Mouse (Mus musculus) heart, embryonic 14.5 days (tissue): ENCODE data around the gene Runx1. TPM values are rescaled to one million over a fixed set of nuclear protein-coding genes. Genes with fewer than 3 reads are reported as not detected.

Experiments
- ATAC-seq: fragments of 200-750 bp; cut with Nextera tagmentation; 2 replicates; pipeline ENCODE4 v1.8.0; 2017; ENCODE audit warnings: low read depth, moderate TSS enrichment; ENCODE audit not compliant: insufficient number of reproducible peaks, insufficient read depth, low FRiP score
- H3K27ac ChIP-seq, 2 experiments: fragments of 200-500 bp in 1 of 2; fragments of 300-500 bp in 1 of 2; sonication (generic) in 1 of 2; replicated peaks in 1 of 2; 2 replicates each; pipeline ENCODE4 v1.5.1; 2012 to 2014; ENCODE audit warnings: low read depth in 2 of 2, low read length in 2 of 2, control low read depth in 1 of 2, mild to moderate bottlenecking in 1 of 2, mixed read lengths in 1 of 2; ENCODE audit not compliant: control insufficient read depth in 1 of 2, insufficient read depth in 1 of 2
- H3K27me3 ChIP-seq: fragments of 300-500 bp; sonication (generic); 2 replicates; pipeline ENCODE4 v1.6.1; 2014; ENCODE audit warnings: mild to moderate bottlenecking, low read length, control low read depth; ENCODE audit not compliant: control insufficient read depth, insufficient read depth
- H3K36me3 ChIP-seq: fragments of 300-500 bp; sonication (generic); 2 replicates; pipeline ENCODE4 v1.6.1; 2014; ENCODE audit warnings: mild to moderate bottlenecking, control low read depth, low read length, mixed read lengths; ENCODE audit not compliant: control insufficient read depth, insufficient read depth
- H3K4me1 ChIP-seq, 2 experiments: fragments of 200-500 bp in 1 of 2; fragments of 300-500 bp in 1 of 2; sonication (generic) in 1 of 2; 2 replicates each; pipeline ENCODE4 v1.6.1; 2012 to 2014; ENCODE audit warnings: low read length in 2 of 2, control low read depth in 1 of 2, mixed read lengths in 1 of 2; ENCODE audit not compliant: control insufficient read depth in 2 of 2, insufficient read depth in 2 of 2
- H3K4me2 ChIP-seq: fragments of 300-500 bp; sonication (generic); 2 replicates; pipeline ENCODE4 v1.6.1; 2014; ENCODE audit warnings: mild to moderate bottlenecking, low read length
- H3K4me3 ChIP-seq, 2 experiments: fragments of 200-500 bp in 1 of 2; fragments of 300-500 bp in 1 of 2; sonication (generic) in 1 of 2; 2 replicates each; pipeline ENCODE4 v1.5.1; 2012 to 2014; ENCODE audit warnings: low read length in 2 of 2, mild to moderate bottlenecking in 2 of 2, control low read depth in 1 of 2, low read depth in 1 of 2, moderate library complexity in 1 of 2; ENCODE audit not compliant: control insufficient read depth in 1 of 2, insufficient read depth in 1 of 2
- H3K9ac ChIP-seq: fragments of 300-500 bp; sonication (generic); 2 replicates; pipeline ENCODE4 v1.6.1; 2014; ENCODE audit warnings: mild to moderate bottlenecking, low read length
- H3K9me3 ChIP-seq: fragments of 300-500 bp; sonication (generic); 2 replicates; pipeline ENCODE4 v1.6.1; 2016; ENCODE audit warnings: low read length, control low read depth; ENCODE audit not compliant: control insufficient read depth
- WGBS: fragments of 180-500 bp; shearing (Covaris S2); extraction: QIAGEN DNeasy Blood & Tissue Kit; methylation state at CpG from one replicate; pipeline ENCODE4 v1.1.7; 2014; 5-methylcytosine and 5-hydroxymethylcytosine counted together
- polyA plus RNA-seq: library from polyadenylated mRNA; unstranded; fragments of >200 nt; fragmentation: Nextera tagmentation; extraction: Ambion mirVana; gene quantifications from 2 replicates; pipeline ENCODE4 v1.2.1, GENCODE M21; 2014

The Runx1 gene
- polyA plus RNA-seq, 1 experiment from 2014 or later, result 1.0 TPM

- no peaks in the 10 kb centered on the region for H3K36me3 ChIP-seq
- ATAC-seq, result no peak
- H3K9me3 ChIP-seq, result no peaks in the 10 kb centered on the region
- H3K4me3 ChIP-seq, result no peak overlapping the region
- H3K27ac ChIP-seq, result no peak overlapping the region
- whole genome bisulfite sequencing, result 78% methylated on average over 8 of the region's 8 CpGs
- no peak overlapping the region for H3K4me2 ChIP-seq
- no peak overlapping the region for H3K9ac ChIP-seq
- 0 out of 2 replicates have a peak, but pooled peaks cover 4% of the 10 kb centered on the region for H3K27me3 ChIP-seq
- no peaks in the 10 kb centered on the region for H3K4me1 ChIP-seq
These were observed 186.9 kb downstream of the Runx1 start for GRCm38 (mm10) chr16:92639093-92639492.

DNA sequence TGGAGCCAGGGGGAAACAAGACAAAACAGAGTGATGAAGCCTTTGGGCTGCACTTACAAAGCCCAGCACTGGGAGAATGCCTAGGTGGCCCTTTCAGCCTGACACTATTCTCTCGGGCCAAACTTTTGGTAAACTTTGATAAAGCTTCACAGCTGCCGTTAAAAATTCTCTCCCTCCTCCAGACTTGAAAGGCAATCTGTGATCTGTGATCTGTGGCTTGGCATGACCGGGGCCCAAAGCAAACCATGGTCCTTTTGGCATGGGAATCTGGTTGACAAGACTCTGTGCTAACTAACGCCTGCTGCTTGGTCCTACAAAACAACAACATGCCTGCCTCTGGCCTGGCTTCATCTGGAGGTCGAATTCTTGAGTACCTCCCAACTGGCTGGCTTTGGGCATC, 188.9 kb downstream of the Runx1 start:
- Histone ChIP-seq H3K27me3 (0 out of 2 replicates have a peak, but pooled peaks cover 2% of the 10 kb centered on the region), H3K36me3 (no peaks in the 10 kb centered on the region), H3K4me3 (no peak overlapping the region), H3K27ac (no peak overlapping the region), H3K9ac (no peak overlapping the region), H3K4me1 (peaks cover 4% of the 10 kb centered on the region in 2 experiments; a peak in 3 of 4 replicates), H3K9me3 (no peaks in the 10 kb centered on the region), H3K4me2 (no peak overlapping the region)
- ATAC-seq, result no peak
- 50% methylated on average over 5 of the region's 5 CpGs for WGBS

DNA sequence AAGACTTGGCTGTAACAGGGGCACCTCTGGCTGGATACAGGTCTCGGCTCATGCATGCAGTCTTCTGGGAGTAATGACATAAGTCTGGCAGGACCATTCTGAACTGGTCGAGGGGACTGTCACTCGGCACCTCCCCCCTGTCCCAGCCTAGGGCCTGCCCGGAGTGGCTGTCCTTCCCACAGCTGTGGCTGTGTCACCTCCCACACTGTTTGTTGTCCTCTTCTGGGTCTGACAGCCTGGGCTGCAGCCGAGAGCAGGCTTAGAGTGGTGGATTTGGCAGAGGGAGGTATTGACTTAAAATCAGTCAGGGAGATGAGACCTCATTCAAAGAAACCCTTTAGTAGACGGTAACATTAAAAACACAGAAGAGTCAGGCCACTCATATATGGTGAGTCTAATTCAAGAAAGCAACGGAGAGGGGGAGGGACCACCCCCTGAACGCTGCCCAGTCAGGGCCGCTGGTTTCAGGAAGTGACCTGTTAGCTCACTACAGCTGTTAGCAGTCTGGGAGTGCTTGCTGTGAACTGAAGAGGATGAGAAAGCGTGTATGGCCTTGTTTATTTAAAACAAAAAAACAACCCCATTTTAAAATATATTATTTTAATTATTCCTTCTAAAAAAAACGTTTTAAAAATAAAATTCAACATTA, 193.7 kb downstream of the Runx1 start:
- H3K36me3 ChIP-seq, result no peaks in the 10 kb centered on the region
- no peak overlapping the region for H3K9ac ChIP-seq
- WGBS, result 6% methylated on average over 11 of the region's 11 CpGs
- H3K27ac ChIP-seq, result 0 out of 4 replicates have a peak overlapping the region, but pooled peaks have one; percentile 10 to 12
- H3K4me2 ChIP-seq, result peak overlapping the region; percentile 56
- peak; percentile 68 for ATAC-seq
- H3K9me3 ChIP-seq, result no peaks in the 10 kb centered on the region
- H3K27me3 ChIP-seq, result peaks cover 5% of the 10 kb centered on the region; the same call in 1 of the 2 replicates
- peak overlapping the region; percentile 14 to 16; a peak in 3 of 4 replicates for H3K4me3 ChIP-seq
- peaks cover 8 to 15% of the 10 kb centered on the region in 2 experiments for H3K4me1 ChIP-seq

- H3K4me1 ChIP-seq, result peaks cover 8 to 15% of the 10 kb centered on the region in 2 experiments
- H3K27me3 ChIP-seq, result peaks cover 5% of the 10 kb centered on the region; the same call in 1 of the 2 replicates
- H3K36me3 ChIP-seq, result no peaks in the 10 kb centered on the region
- H3K4me3 ChIP-seq, result peak overlapping the region in 1 of 2 experiments; percentile 16; a peak in 1 of 4 replicates
- no peak for ATAC-seq
- no peak overlapping the region for H3K9ac ChIP-seq
- no peaks in the 10 kb centered on the region for H3K9me3 ChIP-seq
- H3K4me2 ChIP-seq, result peak overlapping the region; percentile 56
- 12% methylated on average over 5 of the region's 6 CpGs for WGBS
- H3K27ac ChIP-seq, result no peak overlapping the region
These were observed 194.3 kb downstream of the Runx1 start for GRCm38 (mm10) chr16:92631637-92632036.

DNA sequence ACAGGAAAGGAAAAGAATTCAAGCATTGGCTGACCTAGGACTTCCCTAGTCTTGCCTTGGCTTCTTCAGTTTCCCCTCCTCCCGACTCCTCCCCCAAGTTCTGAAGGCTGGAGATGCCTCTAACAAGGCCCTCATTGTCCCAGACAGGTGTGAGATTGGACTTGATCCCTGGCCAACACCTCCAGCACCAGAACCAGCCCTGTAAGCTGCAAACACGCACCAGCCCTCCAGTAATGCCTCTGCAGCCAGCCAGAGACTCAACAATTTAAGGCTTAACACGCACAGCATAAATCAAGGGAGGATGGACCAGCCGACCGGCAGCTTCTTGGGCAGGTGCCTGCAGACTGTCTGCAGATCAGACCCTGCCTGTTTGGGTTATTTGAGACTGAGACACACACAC, 195.0 kb downstream of the Runx1 start:
- ATAC-seq, result no peak
- H3K4me2 ChIP-seq, result no peak overlapping the region
- peaks cover 5% of the 10 kb centered on the region; the same call in 1 of the 2 replicates for H3K27me3 ChIP-seq
- no peak overlapping the region for H3K27ac ChIP-seq
- H3K9ac ChIP-seq, result no peak overlapping the region
- H3K4me3 ChIP-seq, result no peak overlapping the region
- WGBS, result 65% methylated on average over 5 of the region's 5 CpGs
- H3K36me3 ChIP-seq, result no peaks in the 10 kb centered on the region
- H3K4me1 ChIP-seq, result peaks cover 8 to 15% of the 10 kb centered on the region in 2 experiments
- no peaks in the 10 kb centered on the region for H3K9me3 ChIP-seq

DNA sequence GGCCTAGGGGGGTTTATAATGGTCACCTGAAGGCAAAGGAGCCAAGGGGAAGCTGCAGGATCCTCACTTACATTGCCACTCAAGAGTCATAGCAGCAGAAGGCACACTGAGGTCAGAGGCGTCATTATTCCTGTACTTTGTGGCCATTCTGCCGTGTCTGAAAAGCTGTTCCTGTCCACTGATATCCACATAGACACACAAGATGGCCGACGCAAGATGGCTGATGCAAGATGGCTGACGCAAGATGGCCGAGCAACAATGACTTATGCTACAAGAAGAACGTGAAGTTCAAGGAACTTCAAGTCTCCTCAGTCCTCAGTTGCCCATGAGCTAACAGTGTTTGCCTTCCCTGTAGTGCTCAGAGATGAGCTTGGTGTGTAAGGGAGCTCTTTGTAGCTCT, 196.1 kb downstream of the Runx1 start:
- Histone ChIP-seq H3K9me3 (no peaks in the 10 kb centered on the region), H3K27ac (no peak overlapping the region), H3K4me3 (no peak overlapping the region), H3K9ac (no peak overlapping the region), H3K4me1 (peaks cover 8 to 15% of the 10 kb centered on the region in 2 experiments), H3K27me3 (peaks cover 5% of the 10 kb centered on the region), H3K4me2 (no peak overlapping the region), H3K36me3 (no peaks in the 10 kb centered on the region)
- ATAC-seq, result no peak
- WGBS, result 93% methylated on average over 7 of the region's 7 CpGs

DNA sequence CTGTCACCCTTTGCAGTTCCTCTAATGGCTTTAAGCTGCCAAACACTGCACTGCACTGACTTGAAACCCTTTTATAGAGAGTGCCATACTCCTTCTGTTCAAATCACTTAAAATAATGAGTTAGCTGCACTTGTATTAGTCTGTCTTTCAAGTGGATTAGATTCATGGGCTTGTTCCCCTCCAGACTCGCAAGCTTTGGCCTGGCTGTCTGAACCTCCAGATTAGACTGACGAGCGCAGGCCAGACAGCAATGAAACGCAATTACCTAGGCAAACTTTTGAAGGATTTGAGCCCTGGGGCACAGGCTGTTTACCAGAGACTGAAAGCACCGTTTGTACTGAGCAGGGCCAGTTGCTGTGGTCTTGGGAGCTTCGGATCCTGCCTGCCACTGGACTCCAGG, 198.7 kb downstream of the Runx1 start:
- H3K9ac ChIP-seq, result peak overlapping the region; percentile 12; the same call in 1 of the 2 replicates
- H3K4me3 ChIP-seq, result no peak overlapping the region
- no peak overlapping the region for H3K4me2 ChIP-seq
- H3K4me1 ChIP-seq, result peaks cover 6 to 13% of the 10 kb centered on the region in 2 experiments
- peaks cover 12% of the 10 kb centered on the region for H3K27me3 ChIP-seq
- no peaks in the 10 kb centered on the region for H3K9me3 ChIP-seq
- ATAC-seq, result no peak
- no peaks in the 10 kb centered on the region for H3K36me3 ChIP-seq
- H3K27ac ChIP-seq, result no peak overlapping the region
- 28% methylated on average over 6 of the region's 6 CpGs for WGBS
